Mouse (Mus musculus): ENCODE data around the gene Pigp. TPM values are rescaled to one million over a fixed set of nuclear protein-coding genes. Genes with fewer than 3 reads are reported as not detected.

Pigp gene
- total and polyA plus RNA-seq, 2 experiments from 2014 or later, result 114 to 143 TPM

GRCm38 (mm10) chr16:94323681-94324080 is 48.0 kb downstream of the Pigp start:
- Histone ChIP-seq H3K4me3 (ENCODE audit: low read depth, low read length) (no peak overlapping the region), H3K4me1 (ENCODE audit: insufficient read depth, low read length) (peaks cover 3% of the 10 kb centered on the region; the same call in 1 of the 2 replicates), H3K9ac (replicated peaks; ENCODE audit: low read length, poor library complexity, severe bottlenecking) (no peak overlapping the region), H3K4me2 (ENCODE audit: low read depth, low read length, poor library complexity, severe bottlenecking) (no peak overlapping the region), H3K27ac (ENCODE audit: low read depth, low read length) (no peak overlapping the region), H3K27me3 (ENCODE audit: insufficient read depth, low read length) (peaks cover 24% of the 10 kb centered on the region), H3K36me3 (ENCODE audit: insufficient read depth, low read length) (no peaks in the 10 kb centered on the region), H3K9me3 (ENCODE audit: low read length) (no peaks in the 10 kb centered on the region)
- no peak for DNase-seq (ENCODE audit: low spot score)
- TF ChIP-seq CTCF (IDR thresholded peaks at IDR 0.05), result no peak
- 72% methylated on average over 5 of the region's 5 CpGs for WGBS
- no peak for ATAC-seq (ENCODE audit: low FRiP score)

- ATAC-seq (ENCODE audit: low FRiP score), result no peak
- H3K27ac ChIP-seq (ENCODE audit: low read depth, low read length), result no peak overlapping the region
- H3K4me1 ChIP-seq (ENCODE audit: insufficient read depth, low read length), result no peaks in the 10 kb centered on the region
- H3K27me3 ChIP-seq (ENCODE audit: insufficient read depth, low read length), result no peaks in the 10 kb centered on the region; the same call in 1 of the 2 replicates
- H3K9ac ChIP-seq (replicated peaks; ENCODE audit: low read length, poor library complexity, severe bottlenecking), result no peak overlapping the region
- DNase-seq (ENCODE audit: low spot score), result no peak
- no peaks in the 10 kb centered on the region for H3K9me3 ChIP-seq (ENCODE audit: low read length)
- no peak for TF ChIP-seq CTCF (IDR thresholded peaks at IDR 0.05)
- 84% methylated on average over 5 of the region's 5 CpGs for WGBS
- no peak overlapping the region for H3K4me3 ChIP-seq (ENCODE audit: low read depth, low read length)
- no peak overlapping the region for H3K4me2 ChIP-seq (ENCODE audit: low read depth, low read length, poor library complexity, severe bottlenecking)
- H3K36me3 ChIP-seq (ENCODE audit: insufficient read depth, low read length), result no peaks in the 10 kb centered on the region
Measured at GRCm38 (mm10) chr16:94320223-94320622, 51.4 kb downstream of the Pigp start.

GRCm38 (mm10) chr16:94317752-94318151 is 53.9 kb downstream of the Pigp start:
- Histone ChIP-seq H3K9ac (replicated peaks; ENCODE audit: low read length, poor library complexity, severe bottlenecking) (no peak overlapping the region), H3K4me3 (ENCODE audit: low read depth, low read length) (no peak overlapping the region), H3K4me2 (ENCODE audit: low read depth, low read length, poor library complexity, severe bottlenecking) (no peak overlapping the region), H3K9me3 (ENCODE audit: low read length) (no peaks in the 10 kb centered on the region), H3K4me1 (ENCODE audit: insufficient read depth, low read length) (peaks cover 5% of the 10 kb centered on the region; the same call in 1 of the 2 replicates), H3K27ac (ENCODE audit: low read depth, low read length) (no peak overlapping the region), H3K27me3 (ENCODE audit: insufficient read depth, low read length) (no peaks in the 10 kb centered on the region; the same call in 1 of the 2 replicates), H3K36me3 (ENCODE audit: insufficient read depth, low read length) (no peaks in the 10 kb centered on the region)
- ATAC-seq (ENCODE audit: low FRiP score) (no peak), DNase-seq (ENCODE audit: low spot score) (no peak)
- 83% methylated on average over 5 of the region's 5 CpGs for WGBS
- no peak for TF ChIP-seq CTCF (IDR thresholded peaks at IDR 0.05)

GRCm38 (mm10) chr16:94315215-94315614 is 56.4 kb downstream of the Pigp start:
- ATAC-seq (ENCODE audit: low FRiP score) (no peak), DNase-seq (ENCODE audit: low spot score) (no peak)
- Histone ChIP-seq H3K27ac (ENCODE audit: low read depth, low read length) (no peak overlapping the region), H3K4me3 (ENCODE audit: low read depth, low read length) (no peak overlapping the region), H3K4me2 (ENCODE audit: low read depth, low read length, poor library complexity, severe bottlenecking) (no peak overlapping the region), H3K9me3 (ENCODE audit: low read length) (no peaks in the 10 kb centered on the region), H3K4me1 (ENCODE audit: insufficient read depth, low read length) (peaks cover 10% of the 10 kb centered on the region; the same call in 1 of the 2 replicates), H3K36me3 (ENCODE audit: insufficient read depth, low read length) (no peaks in the 10 kb centered on the region), H3K27me3 (ENCODE audit: insufficient read depth, low read length) (no peaks in the 10 kb centered on the region; the same call in 1 of the 2 replicates), H3K9ac (replicated peaks; ENCODE audit: low read length, poor library complexity, severe bottlenecking) (no peak overlapping the region)
- TF ChIP-seq CTCF (IDR thresholded peaks at IDR 0.05), result no peak
- WGBS, result 47% methylated on average over 1 of the region's 1 CpGs

GRCm38 (mm10) chr16:94314626-94315025 is 57.0 kb downstream of the Pigp start:
- 91% methylated on average over 5 of the region's 5 CpGs for WGBS

GRCm38 (mm10) chr16:94313229-94314030 is 58.2 kb downstream of the Pigp start, which contains the start of gene Hlcs:
Gene Hlcs (minus strand): TSS chr16:94313571.
- Histone ChIP-seq H3K36me3 (ENCODE audit: insufficient read depth, low read length) (no peaks in the 10 kb centered on the region), H3K4me1 (ENCODE audit: insufficient read depth, low read length) (peaks cover 10% of the 10 kb centered on the region; the same call in 1 of the 2 replicates), H3K27ac (ENCODE audit: low read depth, low read length) (peak within 1 kb of the TSS; percentile 100), H3K9me3 (ENCODE audit: low read length) (no peaks in the 10 kb centered on the region), H3K4me2 (ENCODE audit: low read depth, low read length, poor library complexity, severe bottlenecking) (peak within 1 kb of the TSS; percentile 73), H3K4me3 (ENCODE audit: low read depth, low read length) (peak within 1 kb of the TSS; percentile 52), H3K27me3 (ENCODE audit: insufficient read depth, low read length) (no peaks in the 10 kb centered on the region; the same call in 1 of the 2 replicates), H3K9ac (replicated peaks; ENCODE audit: low read length, poor library complexity, severe bottlenecking) (peak within 1 kb of the TSS; percentile 86)
- 1% methylated on average over 55 of the region's 64 CpGs for WGBS
- peak; percentile 92 for ATAC-seq (ENCODE audit: low FRiP score)
- peak; percentile 91 for TF ChIP-seq CTCF (IDR thresholded peaks at IDR 0.05)
- DNase-seq (ENCODE audit: low spot score), result peak; percentile 98

More at GRCm38 (mm10) chr16:94314626-94315025, 57.0 kb downstream of the Pigp start:
- Histone ChIP-seq H3K36me3 (ENCODE audit: insufficient read depth, low read length) (no peaks in the 10 kb centered on the region), H3K4me3 (ENCODE audit: low read depth, low read length) (no peak overlapping the region), H3K9ac (replicated peaks; ENCODE audit: low read length, poor library complexity, severe bottlenecking) (no peak overlapping the region), H3K4me2 (ENCODE audit: low read depth, low read length, poor library complexity, severe bottlenecking) (no peak overlapping the region), H3K27me3 (ENCODE audit: insufficient read depth, low read length) (no peaks in the 10 kb centered on the region; the same call in 1 of the 2 replicates), H3K9me3 (ENCODE audit: low read length) (no peaks in the 10 kb centered on the region), H3K27ac (ENCODE audit: low read depth, low read length) (peak overlapping the region; percentile 100), H3K4me1 (ENCODE audit: insufficient read depth, low read length) (peaks cover 10% of the 10 kb centered on the region; the same call in 1 of the 2 replicates)
- DNase-seq (ENCODE audit: low spot score) (no peak), ATAC-seq (ENCODE audit: low FRiP score) (no peak)
- TF ChIP-seq CTCF (IDR thresholded peaks at IDR 0.05), result no peak
